Comparison of ENCODE assay signal across 15 mouse cellular contexts in genomic region chr1:39210928-39211327, GRCm38 (mm10). TPM values are rescaled to one million over a fixed set of nuclear protein-coding genes. Genes with fewer than 3 reads are reported as not detected.
DNase-seq lines count a peak whose midpoint lies in the region; ATAC-seq lines count a peak whose summit lies in the region.
"Had no signal": no experiment of that assay in that cellular context is flagged by ENCODE, and none has a peak within 500 bp of the region (broad histone marks: within the 10 kb centered on the region; RNA-seq: fewer than 3 reads in every experiment).

No protein-coding gene starts in this region.

- peak; percentile 46 for DNase-seq in forebrain, embryonic 11.5 days (ENCODE audit: low spot score)
- DNase-seq in limb, embryonic 11.5 days (ENCODE audit: low spot score): no peak
- no peak for DNase-seq in limb, embryonic 10.5 days (ENCODE audit: low spot score)
- DNase-seq in CD4-positive helper T cell, adult 2 months (ENCODE audit: low read depth, low spot score): peak; percentile 19
- DNase-seq in induced T-regulatory cell, adult 2 months (ENCODE audit: low read depth): peak; percentile 30
- no peak for DNase-seq in layer of hippocampus, postnatal 36 days
- no peak for DNase-seq in gastrocnemius, postnatal 14 days
- DNase-seq: adrenal gland, postnatal 10 days; gastrocnemius, postnatal 10 days had no signal

- H3K4me1 ChIP-seq in forebrain, embryonic 11.5 days (replicated peaks; ENCODE audit: control insufficient read depth, insufficient read depth, low read length): no peaks in the 10 kb centered on the region
- no peaks in the 10 kb centered on the region for H3K4me1 ChIP-seq in forebrain, embryonic 16.5 days (replicated peaks; ENCODE audit: control insufficient read depth, insufficient read depth, low read length)
- H3K4me1 ChIP-seq in limb, embryonic 11.5 days (ENCODE audit: control insufficient read depth, insufficient read depth, low read length): no peaks in the 10 kb centered on the region
- no peaks in the 10 kb centered on the region for H3K4me1 ChIP-seq in limb, embryonic 10.5 days
- H3K4me1 ChIP-seq: limb, embryonic 13.5 days had no signal

- no peak overlapping the region for H3K9ac ChIP-seq in forebrain, embryonic 11.5 days (ENCODE audit: low read length)
- no peak overlapping the region for H3K9ac ChIP-seq in forebrain, embryonic 16.5 days (replicated peaks; ENCODE audit: low read depth, low read length)
- H3K9ac ChIP-seq in limb, embryonic 11.5 days (ENCODE audit: low read length): no peak overlapping the region
- H3K9ac ChIP-seq: limb, embryonic 13.5 days had no signal

- WGBS in forebrain, embryonic 11.5 days: 79% methylated on average over 5 of the region's 5 CpGs
- WGBS in forebrain, embryonic 16.5 days: 73% methylated on average over 5 of the region's 5 CpGs
- WGBS in limb, embryonic 11.5 days: 78% methylated on average over 5 of the region's 5 CpGs
- WGBS in limb, embryonic 10.5 days: 87% methylated on average over 5 of the region's 5 CpGs

- no peaks in the 10 kb centered on the region for H3K27me3 ChIP-seq in forebrain, embryonic 11.5 days (ENCODE audit: control insufficient read depth, insufficient read depth, low read length)
- no peaks in the 10 kb centered on the region for H3K27me3 ChIP-seq in forebrain, embryonic 16.5 days (replicated peaks; ENCODE audit: control insufficient read depth, insufficient read depth, low read length)
- no peaks in the 10 kb centered on the region for H3K27me3 ChIP-seq in limb, embryonic 11.5 days (ENCODE audit: control insufficient read depth, insufficient read depth, low read length)
- H3K27me3 ChIP-seq in limb, embryonic 10.5 days (ENCODE audit: low read depth, poor library complexity, severe bottlenecking): no peaks in the 10 kb centered on the region
- H3K27me3 ChIP-seq: limb, embryonic 13.5 days; Patski had no signal

- no peaks in the 10 kb centered on the region for H3K9me3 ChIP-seq in forebrain, embryonic 11.5 days (ENCODE audit: control insufficient read depth, low read length)
- H3K9me3 ChIP-seq in forebrain, embryonic 16.5 days (ENCODE audit: control insufficient read depth, low read length): no peaks in the 10 kb centered on the region
- H3K9me3 ChIP-seq in limb, embryonic 11.5 days (ENCODE audit: control insufficient read depth, low read length): no peaks in the 10 kb centered on the region
- no peaks in the 10 kb centered on the region for H3K9me3 ChIP-seq in limb, embryonic 10.5 days (replicated peaks)
- H3K9me3 ChIP-seq: limb, embryonic 13.5 days had no signal

- no peak overlapping the region for H3K4me2 ChIP-seq in forebrain, embryonic 11.5 days (ENCODE audit: low read depth, low read length, severe bottlenecking)
- H3K4me2 ChIP-seq in forebrain, embryonic 16.5 days (ENCODE audit: low read length): no peak overlapping the region
- H3K4me2 ChIP-seq in limb, embryonic 11.5 days (ENCODE audit: low read depth, severe bottlenecking): 0 out of 2 replicates have a peak overlapping the region, but pooled peaks have one; percentile 2
- H3K4me2 ChIP-seq: limb, embryonic 13.5 days had no signal

- ATAC-seq in forebrain, embryonic 11.5 days (replicated peaks; ENCODE audit: low FRiP score): no peak
- no peak for ATAC-seq in forebrain, embryonic 16.5 days
- ATAC-seq in limb, embryonic 11.5 days (ENCODE audit: insufficient number of reproducible peaks, low FRiP score, low TSS enrichment, low read depth): no peak
- ATAC-seq: midbrain, embryonic 16.5 days; Patski had no signal

- no peaks in the 10 kb centered on the region for H3K36me3 ChIP-seq in forebrain, embryonic 11.5 days (ENCODE audit: control insufficient read depth, insufficient read depth, low read length)
- no peaks in the 10 kb centered on the region for H3K36me3 ChIP-seq in forebrain, embryonic 16.5 days (ENCODE audit: control insufficient read depth, insufficient read depth)
- H3K36me3 ChIP-seq in limb, embryonic 11.5 days (ENCODE audit: control insufficient read depth, insufficient read depth, low read length): no peaks in the 10 kb centered on the region
- no peaks in the 10 kb centered on the region for H3K36me3 ChIP-seq in limb, embryonic 10.5 days
- H3K36me3 ChIP-seq: limb, embryonic 13.5 days had no signal

- H3K4me3 ChIP-seq in forebrain, embryonic 11.5 days (ENCODE audit: low read depth, low read length): no peak overlapping the region
- H3K4me3 ChIP-seq in forebrain, embryonic 16.5 days (replicated peaks; ENCODE audit: low read length): no peak overlapping the region
- H3K4me3 ChIP-seq in limb, embryonic 11.5 days (ENCODE audit: low read depth, low read length): no peak overlapping the region
- no peak overlapping the region for H3K4me3 ChIP-seq in limb, embryonic 10.5 days
- H3K4me3 ChIP-seq: limb, embryonic 13.5 days had no signal

- intact Hi-C loops in gastrocnemius, postnatal 14 days (cut with DNase I; ENCODE audit: low total_unique reads): loop anchor here (10.0 kb wide), 1 partner anchor 124 kb away; no protein-coding TSS in a partner anchor

- H3K27ac ChIP-seq in forebrain, embryonic 11.5 days (ENCODE audit: low read depth, low read length): no peak overlapping the region
- no peak overlapping the region for H3K27ac ChIP-seq in forebrain, embryonic 16.5 days (ENCODE audit: low read length)
- H3K27ac ChIP-seq in limb, embryonic 11.5 days (replicated peaks; ENCODE audit: low read depth, low read length): no peak overlapping the region
- H3K27ac ChIP-seq in limb, embryonic 10.5 days: no peak overlapping the region
- H3K27ac ChIP-seq: limb, embryonic 13.5 days had no signal

RNA-seq across cellular contexts. Expression of gene Npas2, which starts 17.4 kb away (rescaled TPM):
- 0.07 TPM in 1 of 2 replicates, not detected in the other for polyA plus RNA-seq in forebrain, embryonic 11.5 days (2014; fragmentation: Nextera tagmentation; extraction: Ambion mirVana)
- polyA plus RNA-seq in forebrain, embryonic 16.5 days (2015; fragmentation: Nextera tagmentation; extraction: Ambion mirVana): 1.3 and 1.6 TPM in 2 replicates
- polyA plus RNA-seq in limb, embryonic 11.5 days (2014; fragmentation: Nextera tagmentation; extraction: Ambion mirVana): 0.03 TPM in 1 of 2 replicates, not detected in the other
- polyA plus RNA-seq in limb, embryonic 10.5 days (2016; fragmentation: Nextera tagmentation; extraction: Ambion mirVana): 0.15 TPM in 1 of 2 replicates, not detected in the other
- 10 to 100 TPM; 30.1 to 33.5 TPM for total RNA-seq in layer of hippocampus, postnatal 36 days (2021)
- 1 to 10 TPM; 3.2 TPM for total RNA-seq in gastrocnemius, postnatal 14 days (2021)
- total RNA-seq: neutrophil, adult 5-6 weeks had no signal
- polyA plus RNA-seq: C2C12 had no signal

Comparison
In these comparisons a context has a peak if more than half of its experiments do, and no peak if none do; other contexts are left out.
1. DNase-seq: peak in forebrain, embryonic 11.5 days (single experiment), CD4-positive helper T cell, adult 2 months (single experiment) and induced T-regulatory cell, adult 2 months (single experiment); none in limb, embryonic 11.5 days (single experiment), limb, embryonic 10.5 days (single experiment), layer of hippocampus, postnatal 36 days (0 of 2) and gastrocnemius, postnatal 14 days (single experiment).